Mouse (Mus musculus) liver, embryonic 13.5 days (tissue): Measurements from ENCODE around the gene Abracl. TPM values are rescaled to one million over a fixed set of nuclear protein-coding genes. Genes with fewer than 3 reads are reported as not detected.

Experiments
- ATAC-seq: fragments of 200-750 bp; cut with Nextera tagmentation; 2 replicates; pipeline ENCODE4 v1.8.0; 2017; ENCODE audit warnings: low read depth, mild to moderate bottlenecking, moderate number of reproducible peaks, moderate library complexity
- DNase-seq: peaks from one replicate; pipeline ENCODE4 v3.0.0; 2022
- H3K27ac ChIP-seq: fragments of 300-500 bp; sonication (generic); 2 replicates; pipeline ENCODE4 v1.5.1; 2015; ENCODE audit warnings: moderate library complexity, mild to moderate bottlenecking, inconsistent platforms
- H3K27me3 ChIP-seq: fragments of 300-500 bp; sonication (generic); 2 replicates; pipeline ENCODE4 v1.6.1; 2015; ENCODE audit warnings: mild to moderate bottlenecking, inconsistent platforms
- H3K36me3 ChIP-seq: fragments of 300-500 bp; sonication (generic); 2 replicates; pipeline ENCODE4 v1.6.1; 2015; ENCODE audit warnings: mild to moderate bottlenecking, inconsistent platforms
- H3K4me1 ChIP-seq: fragments of 300-500 bp; sonication (generic); replicated peaks from 2 replicates; pipeline ENCODE4 v1.6.1; 2015; ENCODE audit warnings: inconsistent platforms
- H3K4me2 ChIP-seq: fragments of 300-500 bp; sonication (generic); 2 replicates; pipeline ENCODE4 v1.6.1; 2015; ENCODE audit warnings: inconsistent platforms, mild to moderate bottlenecking, moderate library complexity
- H3K4me3 ChIP-seq: fragments of 300-500 bp; sonication (generic); replicated peaks from 2 replicates; pipeline ENCODE4 v1.5.1; 2015; ENCODE audit warnings: mild to moderate bottlenecking, inconsistent platforms
- H3K9ac ChIP-seq: fragments of 300-500 bp; sonication (generic); 2 replicates; pipeline ENCODE4 v1.6.1; 2015; ENCODE audit warnings: mild to moderate bottlenecking, inconsistent platforms
- H3K9me3 ChIP-seq: fragments of 300-500 bp; sonication (generic); replicated peaks from 2 replicates; pipeline ENCODE4 v1.6.1; 2016; ENCODE audit warnings: inconsistent platforms
- WGBS: fragments of 180-500 bp; shearing (Covaris S2); methylation state at CpG from one replicate; pipeline ENCODE4 v1.1.7; 2015; ENCODE audit not compliant: insufficient replicate concordance; 5-methylcytosine and 5-hydroxymethylcytosine counted together
- polyA plus RNA-seq: library from polyadenylated mRNA; unstranded; fragments of >200 nt; fragmentation: Nextera tagmentation; extraction: Ambion mirVana; gene quantifications from 2 replicates; pipeline ENCODE4 v1.2.1, GENCODE M21; 2015

Gene Abracl
- polyA plus RNA-seq, 1 experiment from 2014 or later: 73.0 TPM

GRCm38 (mm10) chr10:18059807-18060206 lies 36.7 kb upstream of the Abracl start:
- H3K4me1 ChIP-seq: peaks cover 48% of the 10 kb centered on the region
- WGBS: 67% methylated on average over 13 of the region's 13 CpGs
- no peak for ATAC-seq

DNA sequence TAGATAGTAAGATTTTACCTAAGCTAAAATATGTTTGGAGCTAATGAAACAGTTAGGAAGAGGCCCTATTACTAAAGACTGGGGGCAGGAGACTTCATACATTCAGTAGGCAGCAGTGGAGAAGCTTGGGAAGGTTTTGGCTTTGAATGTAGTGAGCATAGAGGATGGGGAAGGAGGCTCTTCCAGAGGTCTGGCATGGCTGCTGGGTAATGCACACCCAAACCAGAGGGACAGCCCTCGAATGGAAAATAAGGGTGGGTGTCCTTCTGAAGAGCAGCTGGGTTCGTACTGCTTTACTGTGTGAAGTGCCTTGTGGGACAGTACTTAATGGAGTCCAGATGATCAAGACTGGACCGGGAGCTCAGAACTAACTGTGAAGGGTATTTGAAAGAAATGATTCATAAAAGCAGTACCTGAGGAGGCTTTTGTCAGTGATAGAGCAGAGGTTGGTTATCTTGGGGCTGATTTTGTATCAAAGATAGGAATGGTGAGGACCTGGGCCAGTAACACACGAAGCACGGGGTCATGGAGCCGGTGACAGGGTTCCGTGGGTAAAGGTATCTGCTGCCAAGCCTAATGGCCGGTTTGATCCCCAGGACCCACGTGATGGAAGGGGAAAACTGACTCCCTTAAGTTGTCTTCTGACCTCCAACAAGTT lies 35.7 kb upstream of the Abracl start:
- H3K36me3 ChIP-seq: no peaks in the 10 kb centered on the region
- H3K4me2 ChIP-seq: no peak overlapping the region
- no peak overlapping the region for H3K27ac ChIP-seq
- WGBS: 82% methylated on average over 9 of the region's 9 CpGs
- DNase-seq (no peak), ATAC-seq (no peak)
- H3K4me1 ChIP-seq: peaks cover 46% of the 10 kb centered on the region
- H3K27me3 ChIP-seq: no peaks in the 10 kb centered on the region
- H3K4me3 ChIP-seq: no peak overlapping the region
- H3K9me3 ChIP-seq: no peaks in the 10 kb centered on the region
- H3K9ac ChIP-seq: no peak overlapping the region

More at GRCm38 (mm10) chr10:18059807-18060206, 36.7 kb upstream of the Abracl start:
- Histone ChIP-seq H3K9ac (no peak overlapping the region), H3K4me2 (no peak overlapping the region), H3K4me3 (no peak overlapping the region), H3K36me3 (no peaks in the 10 kb centered on the region), H3K9me3 (no peaks in the 10 kb centered on the region), H3K27ac (no peak overlapping the region), H3K27me3 (no peaks in the 10 kb centered on the region)
- no peak for DNase-seq

- no peak for DNase-seq
- WGBS: under 1% methylated on average over 8 of the region's 8 CpGs
- H3K27ac ChIP-seq: no peak overlapping the region
These were observed 33.3 kb upstream of the Abracl start for GRCm38 (mm10) chr10:18056391-18056745.

DNA sequence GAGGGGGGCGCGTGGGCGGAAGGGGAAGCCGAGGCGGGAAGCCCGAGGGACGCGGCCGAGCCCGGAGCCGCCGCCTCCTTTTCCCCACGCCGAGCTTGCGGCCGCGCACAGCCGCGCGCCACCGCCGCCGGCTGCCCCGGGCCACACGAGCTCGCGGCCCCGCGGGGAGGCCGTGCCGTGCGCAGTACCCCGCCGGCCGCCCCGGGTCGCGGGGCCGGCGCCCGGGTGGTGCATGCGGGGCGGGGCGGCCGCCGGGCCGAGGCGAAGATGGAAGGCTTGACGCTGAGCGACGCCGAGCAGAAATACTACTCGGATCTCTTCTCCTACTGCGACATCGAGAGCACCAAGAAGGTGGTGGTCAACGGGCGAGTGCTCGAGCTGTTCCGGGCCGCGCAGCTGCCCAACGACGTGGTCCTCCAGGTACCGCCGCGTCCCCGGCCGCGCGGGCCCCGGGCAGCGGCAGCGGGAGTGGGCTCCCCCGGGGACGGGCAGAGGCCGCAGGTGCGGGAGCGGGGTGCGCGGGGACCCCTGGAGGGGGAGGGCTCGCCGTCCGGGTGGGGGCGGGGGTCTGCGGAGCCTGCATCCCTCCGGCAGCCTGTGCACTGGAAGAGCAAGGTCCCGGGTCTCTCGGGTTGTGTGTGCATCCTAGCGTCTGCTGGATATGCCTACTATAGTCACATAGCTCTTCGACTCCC lies 32.8 kb upstream of the Abracl start, which contains the start of gene Reps1:
Gene Reps1, plus strand, starts transcription at position 166 of the 695 bp plus-strand sequence.
- H3K27ac ChIP-seq: peak within 1 kb of the TSS; percentile 59
- no peaks in the 10 kb centered on the region for H3K36me3 ChIP-seq
- peak within 1 kb of the TSS; percentile 94 for H3K4me2 ChIP-seq
- H3K9ac ChIP-seq: peak within 1 kb of the TSS; percentile 93
- H3K27me3 ChIP-seq: no peaks in the 10 kb centered on the region
- ATAC-seq (peak; percentile 80), DNase-seq (peak; percentile 18)
- peaks cover 42% of the 10 kb centered on the region for H3K4me1 ChIP-seq
- peak within 1 kb of the TSS; percentile 88 for H3K4me3 ChIP-seq
- no peaks in the 10 kb centered on the region for H3K9me3 ChIP-seq
- WGBS: 1% methylated on average over 72 of the region's 90 CpGs

More at GRCm38 (mm10) chr10:18056391-18056745, 33.3 kb upstream of the Abracl start:
- Histone ChIP-seq H3K4me2 (peak overlapping the region; percentile 94), H3K4me1 (peaks cover 43% of the 10 kb centered on the region), H3K9ac (peak overlapping the region; percentile 93), H3K27me3 (no peaks in the 10 kb centered on the region), H3K36me3 (no peaks in the 10 kb centered on the region), H3K4me3 (peak overlapping the region; percentile 88), H3K9me3 (no peaks in the 10 kb centered on the region)
- ATAC-seq: no peak

DNA sequence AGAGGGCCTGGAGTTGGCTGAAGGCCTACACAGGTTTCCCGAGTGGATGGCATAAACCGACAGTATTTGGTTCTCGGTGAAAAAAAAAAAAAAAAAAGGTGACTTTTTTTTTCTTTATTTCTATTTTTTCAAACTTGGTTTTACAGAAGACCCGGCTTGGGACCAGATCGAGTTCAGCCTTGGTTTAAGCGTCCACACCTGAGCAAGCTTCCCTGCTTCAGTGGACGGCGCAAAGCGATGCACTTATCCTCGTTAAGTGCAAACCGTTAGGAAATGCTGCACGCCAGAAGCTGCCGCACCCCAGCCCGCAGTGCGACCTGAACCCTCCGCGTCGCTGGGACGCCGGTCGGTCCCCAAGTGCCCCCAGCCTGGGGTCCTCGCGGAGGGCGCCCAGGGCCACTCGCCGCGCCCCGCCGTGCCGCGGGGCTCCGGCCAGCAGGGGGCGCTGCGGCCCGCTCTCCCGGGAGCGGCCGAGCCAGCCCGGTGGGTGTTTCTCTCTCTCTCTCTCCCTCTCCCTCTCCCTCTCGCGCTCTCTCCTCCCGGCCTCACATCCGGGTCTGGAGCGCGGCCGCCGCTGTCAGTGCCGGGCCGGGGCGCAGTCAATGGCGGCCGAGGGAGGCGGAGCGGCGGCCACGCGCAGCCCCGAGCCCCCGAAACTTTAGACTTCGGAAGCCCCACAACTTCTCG lies 32.1 kb upstream of the Abracl start:
- no peaks in the 10 kb centered on the region for H3K27me3 ChIP-seq
- DNase-seq (peak; percentile 68), ATAC-seq (peak; percentile 96)
- H3K36me3 ChIP-seq: no peaks in the 10 kb centered on the region
- peak overlapping the region; percentile 59 for H3K27ac ChIP-seq
- peak overlapping the region; percentile 94 for H3K4me2 ChIP-seq
- peak overlapping the region; percentile 88 for H3K4me3 ChIP-seq
- 2% methylated on average over 57 of the region's 61 CpGs for WGBS
- peak overlapping the region; percentile 93 for H3K9ac ChIP-seq
- H3K9me3 ChIP-seq: no peaks in the 10 kb centered on the region
- peaks cover 39% of the 10 kb centered on the region for H3K4me1 ChIP-seq

- ATAC-seq: 0 out of 2 replicates have a peak, but pooled peaks have one; percentile 23
- Histone ChIP-seq H3K27me3 (no peaks in the 10 kb centered on the region), H3K36me3 (no peaks in the 10 kb centered on the region)
These were observed 24.5 kb upstream of the Abracl start for GRCm38 (mm10) chr10:18047380-18048146.

DNA sequence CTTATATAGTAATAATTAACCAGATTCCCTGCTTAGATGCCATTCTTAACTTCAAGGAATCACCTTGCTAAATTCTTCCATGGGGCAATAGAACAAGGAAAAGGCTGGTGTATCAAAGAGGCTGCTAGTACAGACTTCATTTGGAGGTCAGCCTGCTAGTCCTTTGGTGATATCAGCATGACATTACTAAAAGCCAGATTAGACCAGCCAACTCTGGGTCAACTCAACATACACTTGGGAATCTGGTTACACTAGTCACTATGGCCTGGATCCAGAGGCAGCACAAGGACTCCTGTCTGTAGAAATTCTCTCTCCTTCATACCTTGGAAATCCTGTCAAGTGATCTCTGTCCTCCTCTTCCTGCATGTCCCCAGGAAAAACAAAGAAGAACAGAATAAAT lies 23.3 kb upstream of the Abracl start:
- DNase-seq: no peak
- H3K27ac ChIP-seq: no peak overlapping the region

More at GRCm38 (mm10) chr10:18047380-18048146, 24.5 kb upstream of the Abracl start:
- Histone ChIP-seq H3K4me2 (no peak overlapping the region), H3K27ac (no peak overlapping the region), H3K9me3 (no peaks in the 10 kb centered on the region), H3K4me3 (no peak overlapping the region), H3K4me1 (no peaks in the 10 kb centered on the region), H3K9ac (no peak overlapping the region)
- WGBS: 55% methylated on average over 10 of the region's 10 CpGs
- no peak for DNase-seq

DNA sequence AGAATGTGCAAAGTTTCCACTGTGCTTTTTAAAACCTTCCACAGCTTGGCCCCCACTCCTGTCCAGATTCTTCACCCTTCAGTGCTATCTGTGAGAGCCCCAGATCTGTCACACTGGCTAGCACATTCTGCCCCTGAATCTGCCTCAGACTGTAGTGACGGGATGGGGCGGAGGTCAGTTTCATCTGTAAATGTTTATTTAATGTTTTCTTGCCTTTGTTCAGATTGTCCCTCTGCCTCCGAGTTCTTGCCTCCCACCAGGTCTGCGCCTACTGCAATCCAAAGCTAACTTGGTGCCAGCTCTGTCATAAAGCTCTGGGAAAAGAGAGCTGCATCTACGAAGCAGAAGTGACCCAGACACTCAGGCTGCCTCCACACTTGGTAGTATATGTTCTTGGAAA lies 13.8 kb upstream of the Abracl start:
- Histone ChIP-seq H3K4me2 (no peak overlapping the region), H3K9me3 (no peaks in the 10 kb centered on the region), H3K27ac (no peak overlapping the region), H3K4me1 (no peaks in the 10 kb centered on the region), H3K9ac (no peak overlapping the region), H3K27me3 (no peaks in the 10 kb centered on the region), H3K36me3 (no peaks in the 10 kb centered on the region), H3K4me3 (no peak overlapping the region)
- ATAC-seq (no peak), DNase-seq (no peak)
- 54% methylated on average over 5 of the region's 5 CpGs for WGBS

More for the DNA sequence above, 23.3 kb upstream of the Abracl start:
- H3K4me1 ChIP-seq: no peaks in the 10 kb centered on the region
- H3K27me3 ChIP-seq: no peaks in the 10 kb centered on the region
- no peak overlapping the region for H3K4me2 ChIP-seq
- H3K9me3 ChIP-seq: no peaks in the 10 kb centered on the region
- no peak overlapping the region for H3K4me3 ChIP-seq
- no peak for ATAC-seq
- H3K9ac ChIP-seq: no peak overlapping the region
- H3K36me3 ChIP-seq: no peaks in the 10 kb centered on the region

- WGBS: 75% methylated on average over 4 of the region's 4 CpGs
- no peaks in the 10 kb centered on the region for H3K36me3 ChIP-seq
- no peak overlapping the region for H3K4me2 ChIP-seq
- no peaks in the 10 kb centered on the region for H3K4me1 ChIP-seq
- H3K4me3 ChIP-seq: no peak overlapping the region
- no peaks in the 10 kb centered on the region for H3K27me3 ChIP-seq
- no peak overlapping the region for H3K9ac ChIP-seq
- ATAC-seq (no peak), DNase-seq (no peak)
- no peak overlapping the region for H3K27ac ChIP-seq
- no peaks in the 10 kb centered on the region for H3K9me3 ChIP-seq
These were observed 11.3 kb upstream of the Abracl start for GRCm38 (mm10) chr10:18034408-18034807.

GRCm38 (mm10) chr10:18022312-18022711 lies 776 bp downstream of the Abracl start:
- no peaks in the 10 kb centered on the region for H3K27me3 ChIP-seq
- peak overlapping the region; percentile 87 for H3K9ac ChIP-seq
- H3K36me3 ChIP-seq: peaks cover 11% of the 10 kb centered on the region
- peak overlapping the region; percentile 77 for H3K4me3 ChIP-seq
- peak overlapping the region; percentile 85 for H3K27ac ChIP-seq
- H3K4me1 ChIP-seq: peaks cover 18% of the 10 kb centered on the region
- ATAC-seq (peak; percentile 78), DNase-seq (peak; percentile 58)
- H3K4me2 ChIP-seq: peak overlapping the region; percentile 88
- no peaks in the 10 kb centered on the region for H3K9me3 ChIP-seq
- 0% methylated on average over 21 of the region's 21 CpGs for WGBS
